Mouse (Mus musculus): ENCODE data around the gene Ptprt. TPM values are rescaled to one million over a fixed set of nuclear protein-coding genes. Genes with fewer than 3 reads are reported as not detected.

Ptprt gene
- polyA plus RNA-seq, 1 experiment from 2014 or later: 0.45 TPM

GRCm38 (mm10) chr2:162251272-162251671, 409.7 kb downstream of the Ptprt start:
- H3K4me2 ChIP-seq (ENCODE audit: low read depth, low read length): no peak overlapping the region
- no peaks in the 10 kb centered on the region for H3K27me3 ChIP-seq (ENCODE audit: control insufficient read depth, insufficient read depth, low read length)
- H3K27ac ChIP-seq (ENCODE audit: low read length): no peak overlapping the region
- H3K4me3 ChIP-seq (ENCODE audit: low read length): no peak overlapping the region
- H3K9me3 ChIP-seq (replicated peaks; ENCODE audit: control insufficient read depth, low read length): no peaks in the 10 kb centered on the region
- H3K9ac ChIP-seq (ENCODE audit: low read length): no peak overlapping the region
- no peaks in the 10 kb centered on the region for H3K4me1 ChIP-seq (ENCODE audit: control insufficient read depth, insufficient read depth, low read length)
- ATAC-seq (replicated peaks; ENCODE audit: extremely low read depth, insufficient read depth, low FRiP score): no peak
- 59% methylated on average over 2 of the region's 2 CpGs for WGBS
- H3K36me3 ChIP-seq (ENCODE audit: control insufficient read depth, insufficient read depth): no peaks in the 10 kb centered on the region

DNA sequence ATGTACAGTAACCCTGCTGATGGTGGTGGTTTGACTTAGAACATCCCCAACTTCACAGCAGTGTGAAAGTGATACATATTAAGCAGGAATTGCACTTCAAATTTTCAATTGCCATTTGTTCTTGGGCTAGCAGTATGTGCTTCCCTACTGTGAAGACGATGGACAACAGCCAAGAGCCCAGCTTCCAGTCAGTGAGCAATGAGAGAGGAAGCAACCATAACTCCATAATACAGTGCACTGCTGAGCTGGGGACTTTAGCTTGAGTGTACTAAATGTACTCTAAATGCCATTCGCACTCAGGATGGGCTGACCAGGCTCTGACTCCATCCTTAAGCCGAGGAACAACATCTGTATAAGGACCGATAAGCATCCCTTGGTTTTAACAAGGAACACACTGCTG, 412.7 kb downstream of the Ptprt start:
- WGBS: 82% methylated on average over 4 of the region's 4 CpGs
- Histone ChIP-seq H3K4me1 (ENCODE audit: control insufficient read depth, insufficient read depth, low read length) (no peaks in the 10 kb centered on the region), H3K9ac (ENCODE audit: low read length) (no peak overlapping the region), H3K4me3 (ENCODE audit: low read length) (no peak overlapping the region), H3K9me3 (replicated peaks; ENCODE audit: control insufficient read depth, low read length) (no peaks in the 10 kb centered on the region), H3K36me3 (ENCODE audit: control insufficient read depth, insufficient read depth) (no peaks in the 10 kb centered on the region), H3K27me3 (ENCODE audit: control insufficient read depth, insufficient read depth, low read length) (no peaks in the 10 kb centered on the region), H3K4me2 (ENCODE audit: low read depth, low read length) (no peak overlapping the region), H3K27ac (ENCODE audit: low read length) (no peak overlapping the region)
- no peak for ATAC-seq (replicated peaks; ENCODE audit: extremely low read depth, insufficient read depth, low FRiP score)

DNA sequence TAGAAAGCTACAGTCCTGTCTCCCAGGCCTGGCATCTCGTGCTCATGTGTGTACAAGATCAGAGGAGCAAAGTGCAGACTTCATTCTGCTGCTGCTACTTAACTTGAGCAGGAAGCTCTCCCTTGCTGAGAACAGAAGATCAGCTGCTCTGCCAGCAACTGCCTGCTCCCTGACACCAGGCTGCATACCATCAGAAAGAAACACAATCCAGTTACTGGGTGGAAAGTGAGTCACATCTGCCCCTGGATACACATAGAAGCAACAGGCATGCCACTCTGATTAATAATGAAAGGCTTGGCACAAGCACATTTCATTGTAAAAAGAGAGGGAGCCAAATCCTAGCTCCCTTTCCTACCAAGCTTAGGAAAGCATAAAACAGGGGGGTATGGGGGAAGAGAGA, 438.5 kb downstream of the Ptprt start:
- H3K9me3 ChIP-seq (replicated peaks; ENCODE audit: control insufficient read depth, low read length): no peaks in the 10 kb centered on the region
- H3K27ac ChIP-seq (ENCODE audit: low read length): no peak overlapping the region
- no peak for ATAC-seq (replicated peaks; ENCODE audit: extremely low read depth, insufficient read depth, low FRiP score)
- H3K4me1 ChIP-seq (ENCODE audit: control insufficient read depth, insufficient read depth, low read length): no peaks in the 10 kb centered on the region
- no peaks in the 10 kb centered on the region for H3K36me3 ChIP-seq (ENCODE audit: control insufficient read depth, insufficient read depth)
- no peak overlapping the region for H3K4me2 ChIP-seq (ENCODE audit: low read depth, low read length)
- no peak overlapping the region for H3K4me3 ChIP-seq (ENCODE audit: low read length)
- H3K9ac ChIP-seq (ENCODE audit: low read length): no peak overlapping the region
- WGBS: 42% methylated on average over 1 of the region's 1 CpGs
- no peaks in the 10 kb centered on the region for H3K27me3 ChIP-seq (ENCODE audit: control insufficient read depth, insufficient read depth, low read length)

DNA sequence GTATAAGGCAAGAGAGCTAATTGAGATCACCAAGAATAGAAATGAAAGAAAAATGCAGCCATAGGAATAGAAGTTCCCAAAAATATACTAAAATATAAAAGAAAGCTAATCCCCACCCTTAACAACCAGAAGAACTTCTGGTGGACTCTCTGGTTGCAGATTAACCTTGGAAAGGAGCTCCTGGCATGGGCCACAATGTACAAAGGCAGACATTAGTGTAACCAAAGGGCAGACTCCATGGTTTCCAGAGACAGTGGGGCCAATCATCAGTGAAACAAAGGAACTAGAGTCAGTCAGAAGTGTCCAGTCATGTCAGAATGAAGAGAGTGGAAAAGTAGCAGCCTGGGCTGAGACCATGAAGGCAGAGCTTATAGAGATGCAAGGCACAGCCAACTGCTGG, 440.4 kb downstream of the Ptprt start:
- Histone ChIP-seq H3K27ac (ENCODE audit: low read length) (no peak overlapping the region), H3K9me3 (replicated peaks; ENCODE audit: control insufficient read depth, low read length) (no peaks in the 10 kb centered on the region), H3K4me3 (ENCODE audit: low read length) (no peak overlapping the region), H3K9ac (ENCODE audit: low read length) (no peak overlapping the region), H3K4me2 (ENCODE audit: low read depth, low read length) (no peak overlapping the region), H3K4me1 (ENCODE audit: control insufficient read depth, insufficient read depth, low read length) (no peaks in the 10 kb centered on the region), H3K27me3 (ENCODE audit: control insufficient read depth, insufficient read depth, low read length) (no peaks in the 10 kb centered on the region), H3K36me3 (ENCODE audit: control insufficient read depth, insufficient read depth) (no peaks in the 10 kb centered on the region)
- ATAC-seq (replicated peaks; ENCODE audit: extremely low read depth, insufficient read depth, low FRiP score): no peak

- H3K4me2 ChIP-seq (ENCODE audit: low read depth, low read length): no peak overlapping the region
- no peaks in the 10 kb centered on the region for H3K27me3 ChIP-seq (ENCODE audit: control insufficient read depth, insufficient read depth, low read length)
- H3K4me3 ChIP-seq (ENCODE audit: low read length): no peak overlapping the region
- no peak overlapping the region for H3K27ac ChIP-seq (ENCODE audit: low read length)
- no peaks in the 10 kb centered on the region for H3K9me3 ChIP-seq (replicated peaks; ENCODE audit: control insufficient read depth, low read length)
- no peak for ATAC-seq (replicated peaks; ENCODE audit: extremely low read depth, insufficient read depth, low FRiP score)
- no peaks in the 10 kb centered on the region for H3K4me1 ChIP-seq (ENCODE audit: control insufficient read depth, insufficient read depth, low read length)
- 77% methylated on average over 4 of the region's 4 CpGs for WGBS
- no peak overlapping the region for H3K9ac ChIP-seq (ENCODE audit: low read length)
- H3K36me3 ChIP-seq (ENCODE audit: control insufficient read depth, insufficient read depth): no peaks in the 10 kb centered on the region
Observed at GRCm38 (mm10) chr2:162219507-162219906, 441.4 kb downstream of the Ptprt start.

DNA sequence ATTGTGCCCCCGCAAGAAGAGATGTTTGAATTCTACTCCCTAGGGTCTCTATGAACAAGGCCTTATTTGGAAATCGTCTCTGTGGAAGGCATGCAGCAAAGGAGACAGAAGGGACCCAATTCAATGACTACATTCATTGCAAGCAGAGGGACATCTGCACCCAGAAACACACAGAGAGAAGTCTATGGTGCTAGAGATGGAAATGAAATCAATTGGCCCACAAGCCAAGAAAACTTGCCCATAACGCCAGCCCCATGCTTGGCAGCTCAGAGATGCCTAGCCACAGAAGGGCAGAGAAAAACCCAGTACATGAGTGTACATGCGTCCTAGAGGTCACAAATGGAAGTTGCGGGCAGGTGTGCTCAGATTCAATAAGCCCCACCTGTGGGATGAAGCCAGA, 443.1 kb downstream of the Ptprt start:
- no peaks in the 10 kb centered on the region for H3K27me3 ChIP-seq (ENCODE audit: control insufficient read depth, insufficient read depth, low read length)
- WGBS: 77% methylated on average over 5 of the region's 5 CpGs
- H3K36me3 ChIP-seq (ENCODE audit: control insufficient read depth, insufficient read depth): no peaks in the 10 kb centered on the region
- H3K4me3 ChIP-seq (ENCODE audit: low read length): no peak overlapping the region
- H3K4me2 ChIP-seq (ENCODE audit: low read depth, low read length): no peak overlapping the region
- no peak overlapping the region for H3K9ac ChIP-seq (ENCODE audit: low read length)
- no peaks in the 10 kb centered on the region for H3K9me3 ChIP-seq (replicated peaks; ENCODE audit: control insufficient read depth, low read length)
- H3K27ac ChIP-seq (ENCODE audit: low read length): no peak overlapping the region
- ATAC-seq (replicated peaks; ENCODE audit: extremely low read depth, insufficient read depth, low FRiP score): no peak
- H3K4me1 ChIP-seq (ENCODE audit: control insufficient read depth, insufficient read depth, low read length): no peaks in the 10 kb centered on the region

GRCm38 (mm10) chr2:162212397-162212796, 448.6 kb downstream of the Ptprt start:
- no peaks in the 10 kb centered on the region for H3K9me3 ChIP-seq (replicated peaks; ENCODE audit: control insufficient read depth, low read length)
- no peak overlapping the region for H3K9ac ChIP-seq (ENCODE audit: low read length)
- H3K4me3 ChIP-seq (ENCODE audit: low read length): no peak overlapping the region
- ATAC-seq (replicated peaks; ENCODE audit: extremely low read depth, insufficient read depth, low FRiP score): no peak
- H3K4me2 ChIP-seq (ENCODE audit: low read depth, low read length): no peak overlapping the region
- no peaks in the 10 kb centered on the region for H3K36me3 ChIP-seq (ENCODE audit: control insufficient read depth, insufficient read depth)
- 34% methylated on average over 2 of the region's 2 CpGs for WGBS
- H3K27ac ChIP-seq (ENCODE audit: low read length): no peak overlapping the region
- no peaks in the 10 kb centered on the region for H3K4me1 ChIP-seq (ENCODE audit: control insufficient read depth, insufficient read depth, low read length)
- no peaks in the 10 kb centered on the region for H3K27me3 ChIP-seq (ENCODE audit: control insufficient read depth, insufficient read depth, low read length)

DNA sequence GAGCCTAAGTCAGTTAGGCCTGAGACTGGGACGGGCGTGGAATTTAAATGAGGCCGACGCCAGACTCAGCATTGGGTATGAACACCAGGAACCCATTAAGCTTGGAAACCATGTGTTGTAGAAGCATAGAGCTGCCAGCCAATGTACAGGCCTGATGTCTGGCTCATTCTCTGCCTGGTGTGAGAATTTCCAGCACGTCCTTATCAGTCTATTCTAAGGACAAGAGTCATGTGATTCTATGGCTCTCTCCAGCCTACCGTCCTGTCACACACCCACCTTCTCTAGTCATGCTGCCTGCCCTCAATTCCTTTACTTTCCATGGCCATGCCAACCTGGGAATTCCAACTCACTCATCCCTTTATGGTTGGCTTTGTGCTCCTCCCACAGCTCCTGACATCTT, 450.4 kb downstream of the Ptprt start:
- peak; percentile 55 for ATAC-seq (replicated peaks; ENCODE audit: extremely low read depth, insufficient read depth, low FRiP score)
- Histone ChIP-seq H3K4me1 (ENCODE audit: control insufficient read depth, insufficient read depth, low read length) (no peaks in the 10 kb centered on the region), H3K9me3 (replicated peaks; ENCODE audit: control insufficient read depth, low read length) (no peaks in the 10 kb centered on the region), H3K9ac (ENCODE audit: low read length) (no peak overlapping the region), H3K36me3 (ENCODE audit: control insufficient read depth, insufficient read depth) (no peaks in the 10 kb centered on the region), H3K4me2 (ENCODE audit: low read depth, low read length) (no peak overlapping the region), H3K27ac (ENCODE audit: low read length) (no peak overlapping the region), H3K27me3 (ENCODE audit: control insufficient read depth, insufficient read depth, low read length) (no peaks in the 10 kb centered on the region), H3K4me3 (ENCODE audit: low read length) (no peak overlapping the region)
- 53% methylated on average over 6 of the region's 6 CpGs for WGBS

GRCm38 (mm10) chr2:162197316-162197715, 463.6 kb downstream of the Ptprt start:
- ATAC-seq (replicated peaks; ENCODE audit: extremely low read depth, insufficient read depth, low FRiP score): no peak
- Histone ChIP-seq H3K27me3 (ENCODE audit: control insufficient read depth, insufficient read depth, low read length) (no peaks in the 10 kb centered on the region), H3K4me2 (ENCODE audit: low read depth, low read length) (no peak overlapping the region), H3K36me3 (ENCODE audit: control insufficient read depth, insufficient read depth) (no peaks in the 10 kb centered on the region), H3K4me3 (ENCODE audit: low read length) (no peak overlapping the region), H3K9ac (ENCODE audit: low read length) (no peak overlapping the region), H3K9me3 (replicated peaks; ENCODE audit: control insufficient read depth, low read length) (no peaks in the 10 kb centered on the region), H3K4me1 (ENCODE audit: control insufficient read depth, insufficient read depth, low read length) (no peaks in the 10 kb centered on the region), H3K27ac (ENCODE audit: low read length) (no peak overlapping the region)
- WGBS: 79% methylated on average over 5 of the region's 5 CpGs

All from heart, embryonic 16.5 days (tissue).